Mouse (Mus musculus): ENCODE measurements around the gene Wdpcp.

Wdpcp gene

DNA sequence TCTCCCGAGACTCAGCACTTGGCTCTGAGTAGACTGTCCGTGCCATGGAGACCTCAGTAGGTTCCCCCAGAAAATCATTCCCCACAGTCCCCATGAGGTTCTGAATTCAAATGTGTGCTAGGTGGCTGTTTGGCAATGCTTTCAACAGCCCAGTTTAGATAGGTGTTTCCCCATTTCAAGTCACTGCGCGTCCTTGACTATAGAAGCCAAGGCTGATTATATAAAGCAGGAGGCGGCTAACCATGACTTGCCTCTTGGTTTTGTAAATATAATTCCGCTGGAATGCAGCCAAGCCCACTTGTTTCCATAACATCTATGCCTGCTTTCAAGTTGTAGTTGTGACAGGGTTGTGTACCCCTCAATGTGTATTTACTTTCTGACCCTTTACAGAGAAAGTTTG, 157.9 kb downstream of the Wdpcp start:
- DNase-seq (ENCODE audit: low read depth in 2 of 2, low spot score in 2 of 2): no peak

DNA sequence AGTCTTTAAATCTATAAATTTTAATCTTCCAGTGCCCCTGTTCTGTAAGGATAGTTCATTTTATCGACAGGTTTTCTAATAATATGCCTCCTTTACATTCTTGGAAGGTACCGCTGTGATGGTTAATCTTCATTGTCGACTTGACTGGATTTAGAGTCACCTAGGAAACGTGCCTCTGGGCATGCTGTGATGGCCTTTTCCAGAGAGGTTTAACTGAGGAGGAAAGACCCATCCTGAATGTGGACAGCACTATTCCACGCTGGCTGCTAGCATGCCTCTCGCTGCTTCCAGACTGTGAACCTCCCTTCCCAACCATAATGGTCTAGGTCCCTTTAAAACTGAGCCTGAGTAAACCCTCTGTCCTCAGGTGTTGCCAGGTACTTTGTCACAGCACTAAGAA, 163.2 kb downstream of the Wdpcp start:
- DNase-seq (ENCODE audit: low read depth in 2 of 2, low spot score in 2 of 2): no peak

GRCm38 (mm10) chr11:21749487-21749886, 177.5 kb downstream of the Wdpcp start:
- DNase-seq (ENCODE audit: low read depth in 2 of 2, low spot score in 2 of 2): no peak

DNA sequence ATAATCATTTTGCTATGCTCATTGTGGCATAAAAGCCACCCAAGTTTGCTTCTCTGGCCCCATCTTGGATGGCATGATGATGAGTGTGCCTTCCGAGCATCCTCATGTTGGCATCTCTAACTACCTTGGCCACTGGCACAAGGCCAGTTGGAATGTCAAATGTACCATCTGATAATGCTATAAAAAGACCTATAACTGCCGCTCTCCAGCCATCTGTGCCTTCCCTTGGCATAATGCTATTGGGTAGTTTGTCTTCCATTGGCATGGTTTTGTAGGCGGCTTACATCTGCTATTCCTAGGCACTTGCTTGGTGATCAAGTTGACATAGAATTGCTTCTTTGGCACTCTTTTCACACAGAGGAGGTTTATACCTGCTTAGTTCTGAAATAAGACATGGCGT, 191.2 kb downstream of the Wdpcp start:
- DNase-seq (ENCODE audit: low read depth in 2 of 2, low spot score in 2 of 2): no peak

DNA sequence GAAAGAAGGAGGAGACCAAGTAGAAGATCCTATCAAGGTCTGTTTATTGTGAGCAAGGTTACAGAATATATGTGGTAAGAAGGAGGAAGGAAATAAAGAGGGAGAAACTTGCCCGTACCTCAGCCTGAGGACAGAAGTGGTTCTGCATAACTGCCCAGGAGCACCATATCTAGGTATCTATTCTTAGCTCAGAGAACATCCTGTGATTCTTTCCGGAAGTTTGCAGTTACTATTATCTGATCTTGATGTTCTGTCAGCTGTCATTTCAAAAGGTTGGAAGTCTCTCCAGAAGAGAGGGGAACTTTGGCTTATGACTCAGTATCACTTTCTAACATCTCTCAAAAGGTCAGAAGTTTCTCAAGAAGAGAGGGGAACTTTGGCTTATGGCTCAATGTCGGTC, 216.8 kb downstream of the Wdpcp start:
- no peak for DNase-seq (ENCODE audit: low read depth in 2 of 2, low spot score in 2 of 2)

GRCm38 (mm10) chr11:21824941-21825340, 252.9 kb downstream of the Wdpcp start:
- DNase-seq (ENCODE audit: low read depth in 2 of 2, low spot score in 2 of 2): no peak

DNA sequence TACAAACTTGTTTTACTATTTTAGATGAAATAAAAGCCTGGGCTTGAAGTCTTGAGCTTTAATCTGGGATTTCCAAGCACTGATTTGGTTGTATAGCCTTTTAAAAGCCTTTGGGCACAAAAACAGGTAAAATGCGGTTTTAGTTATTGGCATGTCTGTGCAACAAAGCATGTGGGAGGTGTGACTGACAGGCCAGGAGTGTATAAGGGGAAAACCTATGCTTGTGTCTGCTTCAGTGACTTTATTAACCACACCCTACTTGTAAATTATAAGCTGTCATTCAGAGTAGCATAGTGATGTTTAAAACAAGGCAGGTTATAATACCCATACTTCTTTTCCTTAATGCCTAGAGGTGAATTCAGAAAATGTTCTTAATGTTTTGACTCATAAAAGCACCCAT, 254.5 kb downstream of the Wdpcp start:
- no peak for DNase-seq (ENCODE audit: low read depth in 2 of 2, low spot score in 2 of 2)

GRCm38 (mm10) chr11:21847040-21847439, 275.0 kb downstream of the Wdpcp start:
- no peak for DNase-seq (ENCODE audit: low read depth in 2 of 2, low spot score in 2 of 2)

DNA sequence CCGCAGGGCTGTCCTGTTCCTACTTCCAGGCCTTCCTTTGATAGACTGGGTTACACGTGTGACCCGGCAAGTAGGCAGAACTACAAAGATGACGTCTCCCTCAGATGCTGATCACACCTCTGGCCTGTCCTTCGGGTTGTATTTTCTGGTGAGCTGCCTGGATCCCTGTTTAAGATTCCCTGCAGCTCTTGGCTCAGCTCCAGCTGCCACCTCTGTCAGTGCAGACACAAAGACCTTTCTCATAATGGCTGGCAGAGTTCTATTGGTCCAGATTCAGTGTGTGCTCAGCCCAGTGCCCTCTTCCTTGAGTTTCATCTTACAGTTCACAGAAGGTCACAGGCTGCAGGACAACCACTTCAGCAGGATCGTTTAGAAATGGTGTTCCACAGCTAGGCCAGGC, 292.0 kb downstream of the Wdpcp start:
- no peak for DNase-seq (ENCODE audit: low read depth in 2 of 2, low spot score in 2 of 2)

DNA sequence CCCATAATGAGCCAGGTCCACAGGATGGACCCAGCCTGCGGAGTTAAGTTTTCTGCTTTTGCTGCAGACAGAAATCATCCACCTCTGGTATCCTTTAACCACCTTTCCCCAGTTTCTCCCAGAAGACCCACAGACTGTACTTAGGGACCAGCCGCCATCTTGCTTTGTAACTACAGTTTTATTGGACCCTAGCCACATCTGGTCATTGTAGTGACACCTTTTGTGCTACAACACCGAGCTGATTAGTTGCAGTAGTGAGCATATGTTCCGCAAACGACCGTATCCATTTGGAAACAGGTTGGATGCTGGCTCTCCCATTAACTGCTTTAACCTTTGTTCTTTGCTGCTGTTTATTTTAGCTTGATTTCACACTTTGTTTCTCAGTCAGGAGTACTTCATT, 292.5 kb downstream of the Wdpcp start:
- no peak for DNase-seq (ENCODE audit: low read depth in 2 of 2, low spot score in 2 of 2)

DNA sequence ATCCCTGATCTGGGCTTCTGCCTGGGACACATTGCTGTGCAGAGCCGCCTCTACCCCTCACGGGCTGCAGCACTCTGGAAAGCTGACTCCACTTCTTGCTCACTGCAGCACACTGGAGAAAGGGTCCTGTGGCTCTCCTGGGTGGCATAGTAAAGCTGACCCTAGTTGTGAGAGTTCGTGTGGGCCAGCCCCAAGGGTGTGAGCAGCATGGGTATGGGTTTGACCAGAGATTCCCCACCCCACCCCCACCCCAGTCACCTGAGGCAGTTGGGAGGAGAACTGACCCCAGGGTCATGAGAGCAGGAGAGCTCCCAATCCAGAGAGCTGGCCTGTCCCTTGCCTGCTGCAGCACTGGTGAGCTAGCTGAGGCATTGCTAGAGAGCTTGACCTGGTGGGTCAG, 296.6 kb downstream of the Wdpcp start:
- no peak for DNase-seq (ENCODE audit: low read depth in 2 of 2, low spot score in 2 of 2)

DNA sequence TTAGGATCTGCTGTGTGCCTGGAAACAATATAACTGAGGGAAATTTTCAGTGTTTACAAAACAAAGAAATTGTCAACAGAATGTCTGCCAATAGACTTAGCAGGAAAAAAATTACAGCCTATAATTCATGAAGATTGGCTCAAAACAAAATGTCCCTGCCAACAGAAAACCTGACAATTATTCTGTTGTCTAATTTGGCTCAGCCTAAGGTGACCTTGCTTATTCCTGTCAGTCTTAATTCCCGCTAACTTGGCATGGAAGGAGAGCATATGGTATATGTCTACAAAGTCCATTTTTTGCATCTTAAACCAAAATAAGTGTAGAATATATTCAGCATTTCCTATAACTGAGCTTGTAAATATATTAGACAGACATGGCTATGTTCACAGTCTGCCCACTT, 298.8 kb downstream of the Wdpcp start:
- no peak for DNase-seq (ENCODE audit: low read depth in 2 of 2, low spot score in 2 of 2)

GRCm38 (mm10) chr11:21871728-21872127, 299.7 kb downstream of the Wdpcp start:
- no peak for DNase-seq (ENCODE audit: low read depth in 2 of 2, low spot score in 2 of 2)

DNA sequence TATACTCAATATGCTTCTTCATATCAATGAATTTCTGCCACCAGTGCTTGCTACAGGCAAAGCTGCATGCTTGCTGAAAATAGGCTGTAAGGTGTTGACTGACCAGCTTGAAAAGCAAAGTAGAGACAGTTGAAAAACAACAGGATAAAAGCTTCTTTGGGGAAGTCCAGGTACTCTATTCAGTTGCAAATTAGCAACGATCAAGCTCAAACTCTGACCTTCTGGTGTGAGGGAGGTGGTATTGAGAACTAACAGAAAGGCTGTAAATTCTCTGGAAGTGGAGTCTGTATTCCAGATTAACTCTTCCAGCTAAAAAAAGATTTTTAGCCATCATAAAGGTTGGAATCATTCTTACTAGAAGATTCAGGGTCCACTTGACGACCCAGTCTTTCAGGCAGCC, 303.0 kb downstream of the Wdpcp start:
- no peak for DNase-seq (ENCODE audit: low read depth in 2 of 2, low spot score in 2 of 2)

- no peak for DNase-seq (ENCODE audit: low read depth in 2 of 2, low spot score in 2 of 2)
These were observed 322.7 kb downstream of the Wdpcp start for GRCm38 (mm10) chr11:21894696-21895095.

- DNase-seq (ENCODE audit: low read depth in 2 of 2, low spot score in 2 of 2): no peak
These were observed 350.5 kb downstream of the Wdpcp start for GRCm38 (mm10) chr11:21922531-21922930.

All from CD8-positive naive resting alpha-beta T cell, adult 2 months (primary cell).